Mouse (Mus musculus): ENCODE data around the gene St8sia1. TPM values are rescaled to one million over a fixed set of nuclear protein-coding genes. Genes with fewer than 3 reads are reported as not detected.

Gene St8sia1
- total RNA-seq, 2 experiments from 2014 or later, result 0.89 to 1.3 TPM

Other genes with a start within 250 kb of the St8sia1 start
- gene Cmas, start 207.8 kb downstream of the St8sia1 start, total RNA-seq (2021), result 10 to 100 TPM; 36.5 to 41.0 TPM
- not detected for gene Sult6b2, start 159.9 kb downstream of the St8sia1 start, total RNA-seq (2021)
- 10 to 100 TPM; 23.9 to 27.0 TPM for gene C2cd5, start 135.7 kb upstream of the St8sia1 start, total RNA-seq (2021)
- 10 to 100 TPM; 28.5 to 29.4 TPM for gene Etnk1, start 202.8 kb upstream of the St8sia1 start, total RNA-seq (2021)

All from heart, postnatal 10 days (tissue).